Mouse (Mus musculus): ENCODE data around the gene Card6. TPM values are rescaled to one million over a fixed set of nuclear protein-coding genes. Genes with fewer than 3 reads are reported as not detected.

The Card6 gene
- total and polyA plus RNA-seq, 2 experiments = 2.5 to 7.5 TPM

GRCm38 (mm10) chr15:5068801-5069518 lies 39.4 kb downstream of the Card6 start:
- no peak overlapping the region for H3K27ac ChIP-seq (replicated peaks; ENCODE audit: insufficient read depth, low read depth, low read length)
- WGBS = 51% methylated on average over 15 of the region's 15 CpGs
- DNase-seq (ENCODE audit: extremely low read depth, low read depth, low spot score) = peak; percentile 1
- H3K79me2 ChIP-seq (ENCODE audit: control insufficient read depth, insufficient read depth, low read length) = no peaks in the 10 kb centered on the region
- H3K27me3 ChIP-seq (ENCODE audit: control insufficient read depth, insufficient read depth, low read length) = no peaks in the 10 kb centered on the region
- no peak overlapping the region for H3K4me3 ChIP-seq (ENCODE audit: insufficient read depth, low read depth, low read length)
- H3K4me1 ChIP-seq (ENCODE audit: control insufficient read depth, insufficient read depth, low read length) = no peaks in the 10 kb centered on the region
- no peak for TF ChIP-seq POLR2A (IDR thresholded peaks at IDR 0.05; ENCODE audit: extremely low read depth, insufficient read depth, low read length)
- peak; percentile 62; the same call in 1 of the 2 replicates for TF ChIP-seq CTCF (IDR thresholded peaks at IDR 0.05; ENCODE audit: low read depth, low read length)
- H3K9ac ChIP-seq (ENCODE audit: low read depth, low read length) = no peak overlapping the region
- H3K36me3 ChIP-seq (ENCODE audit: control insufficient read depth, insufficient read depth, low read length) = no peaks in the 10 kb centered on the region

DNA sequence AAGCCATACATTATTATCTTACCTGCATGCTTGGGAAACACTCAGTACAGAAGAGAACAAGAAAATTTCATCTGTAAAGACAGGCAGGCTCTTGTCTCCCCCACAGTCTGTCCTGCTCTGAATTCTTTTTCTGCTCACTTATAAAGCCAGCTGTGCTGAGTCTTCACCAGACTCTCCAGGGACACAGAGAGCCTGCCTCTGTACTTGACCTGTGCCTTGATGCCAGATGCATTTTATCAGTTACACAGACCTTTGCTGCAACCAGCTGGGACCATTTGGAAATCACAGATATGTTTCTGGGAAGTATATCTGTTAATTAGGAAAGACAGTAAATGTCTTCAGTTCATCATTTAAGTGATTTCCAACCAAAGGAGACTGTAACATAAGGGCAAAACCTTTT lies 44.7 kb downstream of the Card6 start, which contains the start of gene C7:
Gene C7 (minus strand): TSS at position 106 of the 400 bp plus-strand sequence.
- no peak for TF ChIP-seq POLR2A (IDR thresholded peaks at IDR 0.05; ENCODE audit: extremely low read depth, insufficient read depth, low read length)
- no peak for TF ChIP-seq CTCF (IDR thresholded peaks at IDR 0.05; ENCODE audit: low read depth, low read length)
- H3K36me3 ChIP-seq (ENCODE audit: control insufficient read depth, insufficient read depth, low read length) = no peaks in the 10 kb centered on the region
- DNase-seq (ENCODE audit: extremely low read depth, low read depth, low spot score) = no peak
- H3K79me2 ChIP-seq (ENCODE audit: control insufficient read depth, insufficient read depth, low read length) = no peaks in the 10 kb centered on the region
- H3K4me1 ChIP-seq (ENCODE audit: control insufficient read depth, insufficient read depth, low read length) = no peaks in the 10 kb centered on the region
- no peak within 1 kb of the TSS for H3K27ac ChIP-seq (replicated peaks; ENCODE audit: insufficient read depth, low read depth, low read length)
- H3K4me3 ChIP-seq (ENCODE audit: insufficient read depth, low read depth, low read length) = no peak within 1 kb of the TSS
- H3K27me3 ChIP-seq (ENCODE audit: control insufficient read depth, insufficient read depth, low read length) = no peaks in the 10 kb centered on the region
- no peak within 1 kb of the TSS for H3K9ac ChIP-seq (ENCODE audit: low read depth, low read length)

Other genes with a start within 250 kb of the Card6 start
- not detected in 2 replicates for gene Mroh2b, start 209.8 kb downstream of the Card6 start, total RNA-seq (2014; rRNA removed)
- not detected in 2 replicates for gene Mroh2b, start 209.8 kb downstream of the Card6 start, polyA plus RNA-seq (2012; rRNA removed)
- gene C7, start 44.8 kb downstream of the Card6 start, total RNA-seq (2014; rRNA removed) = 0.46 and 0.94 TPM in 2 replicates
- 0.11 and 0.22 TPM in 2 replicates for gene C7, start 44.8 kb downstream of the Card6 start, polyA plus RNA-seq (2012; rRNA removed)
- gene Rpl37, start 8.1 kb upstream of the Card6 start, total RNA-seq (2014; rRNA removed) = 386 and 436 TPM in 2 replicates
- gene Rpl37, start 8.1 kb upstream of the Card6 start, polyA plus RNA-seq (2012; rRNA removed) = 282 and 301 TPM in 2 replicates
- gene Prkaa1, start 35.3 kb upstream of the Card6 start, total RNA-seq (2014; rRNA removed) = 6.3 and 7.8 TPM in 2 replicates
- gene Prkaa1, start 35.3 kb upstream of the Card6 start, polyA plus RNA-seq (2012; rRNA removed) = 1.8 and 1.9 TPM in 2 replicates
- gene Ttc33, start 77.0 kb upstream of the Card6 start, total RNA-seq (2014; rRNA removed) = 24.6 and 34.7 TPM in 2 replicates
- 3.7 and 3.9 TPM in 2 replicates for gene Ttc33, start 77.0 kb upstream of the Card6 start, polyA plus RNA-seq (2012; rRNA removed)
- gene Ptger4, start 135.6 kb upstream of the Card6 start, total RNA-seq (2014; rRNA removed) = 0.09 and 0.40 TPM in 2 replicates
- 0.32 and 0.65 TPM in 2 replicates for gene Ptger4, start 135.6 kb upstream of the Card6 start, polyA plus RNA-seq (2012; rRNA removed)